Mouse (Mus musculus) neural tube, embryonic 14.5 days (tissue): Measurements from ENCODE around the gene Cubn. TPM values are rescaled to one million over a fixed set of nuclear protein-coding genes. Genes with fewer than 3 reads are reported as not detected.

ENCODE experiments used
- ATAC-seq: fragments of 200-750 bp; cut with Nextera tagmentation; 2 replicates; pipeline ENCODE4 v1.8.0; 2017; ENCODE audit warnings: low read depth, mild to moderate bottlenecking, moderate TSS enrichment, moderate library complexity
- H3K27ac ChIP-seq: fragments of 300-500 bp; sonication (generic); 2 replicates; pipeline ENCODE4 v1.5.1; 2014; ENCODE audit warnings: low read depth, mild to moderate bottlenecking, control low read depth, low read length, moderate library complexity, mixed read lengths
- H3K27me3 ChIP-seq: fragments of 300-500 bp; sonication (generic); 2 replicates; pipeline ENCODE4 v1.6.1; 2014; ENCODE audit warnings: low read length; ENCODE audit not compliant: control insufficient read depth, insufficient read depth
- H3K36me3 ChIP-seq: fragments of 300-500 bp; sonication (generic); 2 replicates; pipeline ENCODE4 v1.6.1; 2014; ENCODE audit warnings: low read length, mixed read lengths; ENCODE audit not compliant: control insufficient read depth, insufficient read depth
- H3K4me1 ChIP-seq: fragments of 300-500 bp; sonication (generic); 2 replicates; pipeline ENCODE4 v1.6.1; 2014; ENCODE audit warnings: low read length; ENCODE audit not compliant: control insufficient read depth, insufficient read depth
- H3K4me2 ChIP-seq: fragments of 300-500 bp; sonication (generic); 2 replicates; pipeline ENCODE4 v1.6.1; 2014; ENCODE audit warnings: mild to moderate bottlenecking, low read depth, low read length, control low read depth
- H3K4me3 ChIP-seq: fragments of 300-500 bp; sonication (generic); 2 replicates; pipeline ENCODE4 v1.5.1; 2014; ENCODE audit warnings: low read depth, low read length, control low read depth, mixed read lengths
- H3K9ac ChIP-seq: fragments of 300-500 bp; sonication (generic); replicated peaks from 2 replicates; pipeline ENCODE4 v1.6.1; 2014; ENCODE audit warnings: low read depth, mild to moderate bottlenecking, control low read depth, low read length, mixed read lengths
- H3K9me3 ChIP-seq: fragments of 300-500 bp; sonication (generic); 2 replicates; pipeline ENCODE4 v1.6.1; 2016; ENCODE audit warnings: low read length; ENCODE audit not compliant: control insufficient read depth
- WGBS: fragments of 180-500 bp; shearing (Covaris S2); extraction: QIAGEN DNeasy Blood & Tissue Kit; methylation state at CpG from one replicate; pipeline ENCODE4 v1.1.7; 2014; 5-methylcytosine and 5-hydroxymethylcytosine counted together
- polyA plus RNA-seq: library from polyadenylated mRNA; unstranded; fragments of >200 nt; fragmentation: Nextera tagmentation; extraction: Ambion mirVana; gene quantifications from 2 replicates; pipeline ENCODE4 v1.2.1, GENCODE M21; 2014

Gene Cubn
- polyA plus RNA-seq, 1 experiment from 2014 or later: 0.63 TPM

GRCm38 (mm10) chr2:13357885-13358552 is 133.6 kb downstream of the Cubn start:
- Histone ChIP-seq H3K4me1 (0 out of 2 replicates have a peak, but pooled peaks cover 5% of the 10 kb centered on the region), H3K9me3 (no peaks in the 10 kb centered on the region), H3K4me3 (no peak overlapping the region), H3K27me3 (no peaks in the 10 kb centered on the region), H3K27ac (no peak overlapping the region), H3K4me2 (no peak overlapping the region), H3K36me3 (no peaks in the 10 kb centered on the region), H3K9ac (no peak overlapping the region)
- no peak; the same call in 1 of the 2 replicates for ATAC-seq
- 64% methylated on average over 7 of the region's 7 CpGs for WGBS

GRCm38 (mm10) chr2:13352775-13353174 is 138.8 kb downstream of the Cubn start:
- no peak overlapping the region for H3K27ac ChIP-seq
- WGBS: 90% methylated on average over 3 of the region's 3 CpGs
- H3K36me3 ChIP-seq: no peaks in the 10 kb centered on the region
- H3K9ac ChIP-seq: no peak overlapping the region
- no peaks in the 10 kb centered on the region for H3K27me3 ChIP-seq
- no peak overlapping the region for H3K4me2 ChIP-seq
- no peak overlapping the region for H3K4me3 ChIP-seq
- ATAC-seq: no peak
- H3K4me1 ChIP-seq: no peaks in the 10 kb centered on the region
- no peaks in the 10 kb centered on the region for H3K9me3 ChIP-seq

- WGBS: 90% methylated on average over 1 of the region's 1 CpGs
- Histone ChIP-seq H3K36me3 (no peaks in the 10 kb centered on the region), H3K9me3 (no peaks in the 10 kb centered on the region), H3K4me2 (no peak overlapping the region), H3K4me3 (no peak overlapping the region), H3K27me3 (no peaks in the 10 kb centered on the region), H3K9ac (no peak overlapping the region), H3K4me1 (no peaks in the 10 kb centered on the region), H3K27ac (no peak overlapping the region)
- no peak for ATAC-seq
These were observed 139.4 kb downstream of the Cubn start for GRCm38 (mm10) chr2:13352112-13352728.

DNA sequence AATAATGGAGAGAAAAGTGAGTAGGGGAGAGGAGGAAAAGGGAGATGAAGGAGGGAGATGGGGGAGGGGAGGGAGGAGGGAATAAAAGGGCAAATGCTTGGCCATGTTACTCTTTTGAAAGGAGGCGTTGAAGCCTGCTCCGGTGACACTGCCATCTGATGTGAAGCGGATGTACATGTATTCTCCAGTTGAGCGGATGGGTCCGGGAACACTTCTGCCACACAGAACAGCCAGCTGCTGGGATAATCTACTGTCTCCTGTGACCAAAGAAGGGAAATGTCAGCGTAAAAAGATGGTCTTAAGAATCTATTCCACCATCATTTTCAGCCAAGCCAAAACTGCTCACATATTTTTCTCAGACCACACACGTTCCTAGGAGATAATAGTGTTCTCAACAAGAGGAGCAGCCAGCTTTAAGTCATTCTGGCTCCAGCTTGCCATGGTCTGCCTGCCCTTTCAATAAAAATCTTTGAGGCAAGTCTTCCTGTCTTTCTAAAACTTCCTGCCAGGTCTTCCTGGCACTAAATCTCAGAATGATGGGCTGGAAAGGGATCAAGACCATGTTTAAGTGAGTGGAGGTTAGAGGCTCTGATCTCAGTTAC is 149.2 kb downstream of the Cubn start:
- Histone ChIP-seq H3K4me3 (no peak overlapping the region), H3K27me3 (no peaks in the 10 kb centered on the region), H3K4me2 (no peak overlapping the region), H3K4me1 (no peaks in the 10 kb centered on the region), H3K36me3 (no peaks in the 10 kb centered on the region), H3K9ac (no peak overlapping the region), H3K27ac (no peak overlapping the region), H3K9me3 (no peaks in the 10 kb centered on the region)
- no peak for ATAC-seq
- 46% methylated on average over 7 of the region's 7 CpGs for WGBS

- no peaks in the 10 kb centered on the region for H3K9me3 ChIP-seq
- 73% methylated on average over 4 of the region's 4 CpGs for WGBS
- H3K36me3 ChIP-seq: no peaks in the 10 kb centered on the region
- no peak overlapping the region for H3K4me2 ChIP-seq
- no peak for ATAC-seq
- H3K4me3 ChIP-seq: no peak overlapping the region
- no peaks in the 10 kb centered on the region for H3K4me1 ChIP-seq
- no peak overlapping the region for H3K27ac ChIP-seq
- H3K9ac ChIP-seq: no peak overlapping the region
- no peaks in the 10 kb centered on the region for H3K27me3 ChIP-seq
These were observed 156.2 kb downstream of the Cubn start for GRCm38 (mm10) chr2:13335446-13335845.

GRCm38 (mm10) chr2:13329754-13330417 is 161.7 kb downstream of the Cubn start:
- Histone ChIP-seq H3K4me1 (no peaks in the 10 kb centered on the region), H3K4me2 (no peak overlapping the region), H3K4me3 (no peak overlapping the region), H3K9ac (no peak overlapping the region), H3K36me3 (no peaks in the 10 kb centered on the region), H3K27ac (no peak overlapping the region), H3K27me3 (no peaks in the 10 kb centered on the region), H3K9me3 (no peaks in the 10 kb centered on the region)
- WGBS: 69% methylated on average over 4 of the region's 4 CpGs
- no peak for ATAC-seq

DNA sequence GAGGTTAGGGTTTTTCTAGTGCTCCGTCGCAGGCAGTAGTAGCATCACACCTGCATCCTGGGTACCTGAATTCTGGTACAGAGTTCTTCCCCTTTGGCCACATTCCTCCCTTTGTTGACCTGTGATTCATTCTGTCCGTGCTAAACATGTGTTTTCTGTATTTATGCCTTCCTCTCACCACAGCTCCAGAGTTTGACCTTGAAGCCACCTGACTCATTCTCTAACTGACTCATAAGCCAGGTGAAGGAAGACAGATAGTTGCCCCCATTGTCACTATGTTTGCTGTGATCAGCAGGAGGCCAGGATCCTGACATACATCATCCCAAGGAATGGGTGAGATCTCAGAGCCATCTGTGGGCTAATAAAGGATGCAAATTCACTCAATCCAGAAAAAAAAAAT is 188.2 kb downstream of the Cubn start:
- H3K4me2 ChIP-seq: no peak overlapping the region
- H3K27ac ChIP-seq: no peak overlapping the region
- no peak overlapping the region for H3K9ac ChIP-seq
- no peaks in the 10 kb centered on the region for H3K9me3 ChIP-seq
- H3K4me3 ChIP-seq: no peak overlapping the region
- no peaks in the 10 kb centered on the region for H3K36me3 ChIP-seq
- H3K27me3 ChIP-seq: no peaks in the 10 kb centered on the region
- ATAC-seq: no peak
- 94% methylated on average over 3 of the region's 3 CpGs for WGBS
- no peaks in the 10 kb centered on the region for H3K4me1 ChIP-seq

- peak; percentile 95 for ATAC-seq
- Histone ChIP-seq H3K9ac (no peak overlapping the region), H3K4me3 (no peak overlapping the region), H3K27me3 (no peaks in the 10 kb centered on the region), H3K4me1 (no peaks in the 10 kb centered on the region), H3K27ac (no peak overlapping the region), H3K9me3 (no peaks in the 10 kb centered on the region), H3K36me3 (no peaks in the 10 kb centered on the region), H3K4me2 (no peak overlapping the region)
- 26% methylated on average over 3 of the region's 3 CpGs for WGBS
These were observed 192.6 kb downstream of the Cubn start for GRCm38 (mm10) chr2:13299031-13299430.

DNA sequence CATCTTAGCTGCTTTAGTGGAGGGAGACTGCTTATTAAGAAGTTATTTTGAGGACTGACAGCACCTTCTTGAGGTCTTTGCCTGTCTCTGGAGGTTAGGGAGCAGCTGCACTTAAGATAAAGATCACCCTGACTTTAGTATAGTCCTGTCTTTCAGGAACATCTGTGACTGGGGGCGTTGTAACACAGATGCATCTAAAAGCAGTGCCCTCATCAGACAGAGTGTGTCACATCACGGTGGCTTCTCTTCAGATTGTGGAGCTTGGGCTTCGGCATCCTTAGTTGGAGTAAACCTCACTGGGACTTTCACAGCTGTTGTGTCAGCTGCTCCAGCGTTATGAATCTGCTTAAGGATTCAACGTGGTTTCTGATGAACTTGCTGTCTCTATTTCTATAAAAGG is 193.9 kb downstream of the Cubn start:
- ATAC-seq: no peak
- Histone ChIP-seq H3K36me3 (no peaks in the 10 kb centered on the region), H3K9ac (no peak overlapping the region), H3K4me1 (no peaks in the 10 kb centered on the region), H3K27me3 (no peaks in the 10 kb centered on the region), H3K27ac (no peak overlapping the region), H3K4me2 (no peak overlapping the region), H3K9me3 (no peaks in the 10 kb centered on the region), H3K4me3 (no peak overlapping the region)
- 48% methylated on average over 5 of the region's 5 CpGs for WGBS
